Mouse (Mus musculus) lung, adult 10 weeks (tissue): Measurements from ENCODE around the gene Zfp329. TPM values are rescaled to one million over a fixed set of nuclear protein-coding genes. Genes with fewer than 3 reads are reported as not detected.

Experiments
- polyA plus RNA-seq: library from polyadenylated mRNA; stranded (reverse); fragments of 350-450 nt; fragmentation: Illumina TruSeq; extraction: RNeasy Lipid Tissue Mini Kit (QIAGEN cat#74804); gene quantifications from one replicate; pipeline ENCODE4 v1.2.3, GENCODE M21; 2014; ENCODE audit warnings: low read depth, low replicate concordance; ENCODE audit not compliant: insufficient read depth

The Zfp329 gene
- polyA plus RNA-seq, result 3.1 TPM

DNA sequence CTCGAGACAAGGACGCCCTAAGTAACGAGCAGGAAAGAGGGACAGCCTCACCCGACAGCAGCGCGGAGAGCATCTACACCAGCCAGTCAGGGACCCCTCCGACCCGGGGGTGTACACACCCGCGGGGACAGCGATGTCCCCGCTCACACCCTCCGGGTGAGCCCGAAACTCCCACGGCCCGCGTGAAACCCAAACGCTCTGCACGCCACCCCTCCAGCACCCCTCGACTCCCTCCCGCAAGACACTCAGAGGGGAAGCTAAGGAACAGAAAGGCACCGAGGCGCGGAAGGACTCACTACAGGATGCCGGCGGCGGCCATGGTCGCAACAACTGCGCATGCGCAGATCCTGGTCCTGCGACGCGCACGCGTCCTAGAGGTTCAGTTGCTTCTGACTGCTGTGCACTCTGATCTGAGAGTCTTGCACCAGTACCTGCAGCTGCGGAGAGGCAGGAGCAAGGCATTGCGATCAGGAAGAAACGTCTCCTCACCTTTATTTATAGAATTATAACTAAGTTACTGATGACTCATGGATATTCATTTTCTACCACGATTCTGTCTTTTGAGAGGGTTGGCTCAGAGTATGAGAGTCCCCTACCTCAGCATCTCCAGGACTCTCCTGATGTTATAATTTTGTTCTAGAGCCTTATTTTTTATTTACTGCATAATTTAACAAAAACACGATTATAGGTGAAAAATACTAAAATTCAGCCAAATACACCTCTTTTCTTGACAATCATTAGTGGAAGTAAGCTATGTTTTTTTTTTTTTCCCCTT, at the start of gene Zfp329:
Zfp329 (minus strand) TSS at position 338 of the 775 bp plus-strand sequence.

DNA sequence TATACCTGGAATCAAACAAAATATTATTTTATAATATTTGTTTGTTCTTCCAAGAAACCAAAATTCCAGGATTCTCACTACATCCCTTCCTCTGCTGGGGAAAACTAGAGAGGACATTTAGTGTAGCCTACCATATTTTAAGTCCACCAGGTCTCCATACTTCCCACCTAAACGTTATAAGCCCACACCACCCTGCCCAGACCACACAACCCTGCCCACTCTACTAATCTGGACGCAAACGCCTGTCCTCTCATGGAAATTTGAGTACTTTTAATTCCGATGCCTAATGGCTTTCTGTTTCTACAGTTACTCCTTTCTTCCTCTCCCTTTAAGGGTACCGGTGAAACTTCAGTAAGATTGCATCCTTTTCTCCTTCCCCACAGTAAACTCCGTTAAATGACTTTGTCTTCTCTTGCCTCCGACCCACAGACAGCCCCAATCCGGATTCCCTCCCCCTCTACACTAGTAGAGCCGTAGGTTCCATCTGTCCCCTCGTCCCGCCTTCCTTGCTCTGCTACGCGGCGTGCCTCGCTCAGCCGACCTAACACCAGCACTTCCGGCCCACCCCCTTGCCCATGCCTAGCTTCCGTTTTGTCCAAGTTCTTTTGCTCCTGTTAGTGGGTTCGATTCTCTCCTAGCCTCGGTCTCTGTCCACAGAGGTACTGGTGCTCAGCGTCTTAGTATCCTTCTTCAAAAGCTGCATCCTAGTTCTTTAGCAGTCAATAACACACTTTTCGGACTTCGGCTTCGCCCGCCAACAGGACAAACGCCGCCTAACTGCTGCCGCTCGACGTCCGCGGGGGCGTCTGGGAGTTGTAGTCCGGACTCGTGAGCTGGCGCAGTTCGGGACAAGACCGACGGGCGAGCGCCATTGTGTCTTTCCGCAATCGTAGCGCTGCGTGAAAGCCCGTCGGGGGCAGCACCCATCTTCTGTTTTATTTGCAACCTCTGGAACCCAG, 15.8 kb upstream of the Zfp329 start, which contains the start of gene Zfp110:
Zfp110 (plus strand) TSS at position 600 of the 959 bp plus-strand sequence.

DNA sequence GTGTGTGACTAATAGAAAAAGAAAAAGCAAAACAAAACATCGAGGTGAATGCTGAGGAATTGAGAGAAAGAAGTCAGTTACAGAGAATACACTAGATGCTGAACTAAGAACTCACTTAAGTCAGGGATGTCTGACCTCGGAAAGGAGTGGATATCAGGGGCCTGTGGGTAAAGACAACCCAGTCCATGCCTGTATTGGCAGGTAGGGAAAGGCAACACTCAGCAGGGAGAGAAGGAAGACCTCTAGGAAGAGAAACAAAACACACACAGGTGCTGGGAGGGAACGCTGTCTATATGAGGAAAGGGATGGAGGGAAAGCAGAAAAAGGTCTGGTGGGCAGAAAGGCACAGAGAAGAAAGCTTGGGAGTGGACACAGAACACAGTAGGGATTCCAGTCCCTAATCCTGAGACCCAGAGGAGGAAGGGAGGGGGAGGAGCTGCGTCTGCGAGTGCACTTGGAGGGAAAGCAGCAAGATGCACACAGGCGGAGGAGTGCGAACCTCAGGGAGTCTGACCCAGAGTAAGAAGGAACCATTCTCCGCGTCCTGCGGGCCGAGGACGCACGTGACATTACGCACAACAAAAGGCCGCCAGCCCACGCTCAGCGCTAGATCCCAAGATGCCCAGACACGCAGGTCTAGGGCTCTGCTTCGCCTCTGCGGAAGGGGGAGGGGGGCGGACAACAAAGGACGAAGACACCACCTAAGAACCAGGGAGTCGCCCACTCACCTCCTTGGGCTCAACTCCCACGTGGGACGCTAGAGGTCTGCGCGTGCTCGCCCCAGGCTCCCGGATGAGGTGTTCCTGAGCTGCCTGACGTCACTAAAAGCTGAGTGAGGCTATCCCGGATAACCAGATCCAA, 15.6 kb downstream of the Zfp329 start, which contains the start of gene Zscan18:
Zscan18 (minus strand) TSS at position 770 of the 861 bp plus-strand sequence.

Other genes starting within 250 kb of the Zfp329 start
- gene Vmn2r53, start 210.1 kb downstream of the Zfp329 start, polyA plus RNA-seq, result not detected
- not detected for gene Vmn2r54, start 178.5 kb downstream of the Zfp329 start, polyA plus RNA-seq
- gene Vmn2r55, start 133.9 kb downstream of the Zfp329 start, polyA plus RNA-seq, result not detected
- gene Vmn2r56, start 83.9 kb downstream of the Zfp329 start, polyA plus RNA-seq, result not detected
- 0.95 TPM for gene Zscan18, start 15.2 kb downstream of the Zfp329 start, polyA plus RNA-seq
- 15.9 TPM for gene Zfp110, start 15.9 kb upstream of the Zfp329 start, polyA plus RNA-seq
- 1.5 TPM for gene Zfp128, start 62.3 kb upstream of the Zfp329 start, polyA plus RNA-seq
- 4.5 TPM for gene Zscan22, start 79.0 kb upstream of the Zfp329 start, polyA plus RNA-seq
- 1,656 TPM for gene Rps5, start 103.4 kb upstream of the Zfp329 start, polyA plus RNA-seq
- gene Rnf225, start 108.6 kb upstream of the Zfp329 start, polyA plus RNA-seq, result 0.42 TPM
- 3.4 TPM for gene Zfp324, start 147.0 kb upstream of the Zfp329 start, polyA plus RNA-seq
- gene Zfp446, start 159.0 kb upstream of the Zfp329 start, polyA plus RNA-seq, result 2.4 TPM
- gene Slc27a5, start 179.3 kb upstream of the Zfp329 start, polyA plus RNA-seq, result 0.10 TPM
- 98.9 TPM for gene Trim28, start 180.3 kb upstream of the Zfp329 start, polyA plus RNA-seq
- 8.1 TPM for gene Zbtb45, start 191.2 kb upstream of the Zfp329 start, polyA plus RNA-seq
- 264 TPM for gene Chmp2a, start 215.9 kb upstream of the Zfp329 start, polyA plus RNA-seq
- gene Ube2m, start 219.4 kb upstream of the Zfp329 start, polyA plus RNA-seq, result 97.8 TPM
- gene Mzf1, start 235.9 kb upstream of the Zfp329 start, polyA plus RNA-seq, result 0.27 TPM